Mouse (Mus musculus): ENCODE results near the gene Rhebl1. TPM values are rescaled to one million over a fixed set of nuclear protein-coding genes. Genes with fewer than 3 reads are reported as not detected.
"Not testable (repeated sequence)": the region's sequence is repeated elsewhere in the genome, so short reads cannot be mapped to it uniquely, and the experiment has no call there.

Gene Rhebl1
- polyA plus RNA-seq, 1 experiment from 2014 or later = 22.2 TPM

DNA sequence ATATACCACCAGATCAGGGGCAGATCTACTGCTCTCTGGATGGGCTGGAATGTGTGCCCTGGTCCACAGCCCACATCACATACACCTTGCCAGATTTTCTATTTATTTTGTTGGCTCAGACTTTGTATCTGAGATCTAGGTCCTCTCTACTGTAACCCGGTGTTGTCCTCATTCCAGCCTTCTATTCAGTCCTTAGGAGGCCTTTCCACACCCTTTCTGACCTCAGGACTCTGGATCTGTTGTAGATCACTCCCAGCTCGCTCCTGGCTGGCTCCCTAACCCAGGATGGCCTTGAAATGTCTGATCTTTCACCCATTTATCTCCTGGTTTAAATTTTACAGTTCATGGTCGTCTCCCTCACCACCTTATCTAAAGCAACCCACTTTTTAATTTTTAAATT, 30.3 kb upstream of the Rhebl1 start:
- DNase-seq (ENCODE audit: extremely low spot score, low spot score) = no peak
- Histone ChIP-seq H3K36me3 (replicated peaks) (peaks cover 6% of the 10 kb centered on the region), H3K4me3 (no peak overlapping the region), H3K27me3 (ENCODE audit: poor library complexity, severe bottlenecking) (no peaks in the 10 kb centered on the region), H3K4me1 (peaks cover 14% of the 10 kb centered on the region), H3K9me3 (no peaks in the 10 kb centered on the region), H3K27ac (no peak overlapping the region)
- WGBS = 85% methylated on average over 3 of the region's 3 CpGs

DNA sequence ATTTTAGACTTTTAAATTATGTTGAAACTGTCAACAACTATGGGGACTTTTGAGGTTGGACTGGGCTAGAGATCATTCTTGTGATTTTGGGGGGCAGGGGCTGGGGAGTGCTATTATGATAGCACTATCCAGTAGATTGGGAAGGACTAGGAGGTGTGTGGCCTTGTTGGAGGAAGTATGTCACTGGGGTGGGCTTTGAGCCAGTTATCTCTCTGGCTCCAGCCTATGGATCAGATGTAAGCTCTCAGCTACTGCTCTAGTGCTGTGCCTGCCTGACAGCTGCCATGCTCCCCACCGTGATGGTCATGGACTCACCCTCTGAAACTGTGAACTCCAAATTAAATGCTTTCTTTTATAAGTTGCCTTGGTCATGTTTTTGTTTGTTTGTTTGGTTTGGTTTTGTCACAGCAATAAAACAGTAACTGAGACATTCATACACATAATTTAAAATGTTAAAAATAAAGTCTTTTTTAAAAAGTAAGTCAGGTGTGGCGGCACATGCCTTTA, 28.7 kb upstream of the Rhebl1 start:
- Histone ChIP-seq H3K27ac (no peak overlapping the region), H3K4me1 (peaks cover 6% of the 10 kb centered on the region), H3K27me3 (ENCODE audit: poor library complexity, severe bottlenecking) (no peaks in the 10 kb centered on the region), H3K9me3 (no peaks in the 10 kb centered on the region), H3K4me3 (no peak overlapping the region), H3K36me3 (replicated peaks) (peaks cover 6% of the 10 kb centered on the region)
- DNase-seq (ENCODE audit: extremely low spot score, low spot score) = no peak
- WGBS = 87% methylated on average over 2 of the region's 2 CpGs

DNA sequence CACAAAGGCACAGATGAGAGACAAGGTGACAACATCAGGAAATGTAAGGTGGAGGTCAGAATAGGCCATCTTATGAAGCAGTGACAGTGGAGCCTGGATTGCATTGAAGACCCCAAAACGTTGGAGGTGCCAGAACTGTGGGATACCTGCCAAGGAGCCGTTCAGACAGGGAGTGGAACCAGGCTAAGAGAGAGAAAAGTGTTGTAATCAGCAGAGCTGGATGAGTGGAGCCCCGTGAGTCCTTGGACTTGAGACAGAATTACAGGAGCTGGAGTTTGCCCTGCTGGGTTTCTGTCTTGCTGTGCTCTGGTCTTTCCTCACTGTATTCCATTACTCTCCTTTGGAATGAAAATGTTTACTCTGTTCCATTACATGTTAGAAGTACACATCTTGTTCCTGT, 28.2 kb upstream of the Rhebl1 start:
- Histone ChIP-seq H3K27me3 (ENCODE audit: poor library complexity, severe bottlenecking) (no peaks in the 10 kb centered on the region), H3K4me1 (peaks cover 6% of the 10 kb centered on the region), H3K9me3 (no peaks in the 10 kb centered on the region), H3K4me3 (no peak overlapping the region), H3K27ac (no peak overlapping the region), H3K36me3 (replicated peaks) (peaks cover 6% of the 10 kb centered on the region)
- WGBS = 78% methylated on average over 3 of the region's 3 CpGs
- no peak for DNase-seq (ENCODE audit: extremely low spot score, low spot score)

DNA sequence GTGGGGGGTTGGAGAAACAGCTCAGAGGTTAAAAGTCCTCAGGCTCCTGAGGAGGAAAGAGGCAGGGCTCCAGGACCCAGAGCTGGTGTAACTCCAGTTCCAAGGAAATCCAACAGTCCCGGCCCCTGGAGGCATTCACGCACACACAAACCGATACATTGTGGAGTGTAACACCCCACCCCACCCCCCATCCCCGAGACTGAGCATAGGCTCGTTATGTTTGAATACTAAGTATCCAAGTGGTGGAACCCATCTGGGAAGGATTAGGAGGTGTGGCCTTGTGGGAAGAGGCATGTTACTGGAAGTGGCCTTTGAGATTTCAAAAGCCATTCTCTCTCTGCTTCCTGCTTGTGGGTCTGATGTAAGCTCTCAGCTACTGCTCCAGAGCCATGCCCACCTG, 27.2 kb upstream of the Rhebl1 start:
- 82% methylated on average over 5 of the region's 5 CpGs for WGBS
- DNase-seq (ENCODE audit: extremely low spot score, low spot score) = no peak
- no peak overlapping the region for H3K27ac ChIP-seq
- no peak overlapping the region for H3K4me3 ChIP-seq
- H3K9me3 ChIP-seq = no peaks in the 10 kb centered on the region
- peaks cover 6% of the 10 kb centered on the region for H3K36me3 ChIP-seq (replicated peaks)
- H3K4me1 ChIP-seq = peaks cover 14% of the 10 kb centered on the region
- H3K27me3 ChIP-seq (ENCODE audit: poor library complexity, severe bottlenecking) = no peaks in the 10 kb centered on the region

DNA sequence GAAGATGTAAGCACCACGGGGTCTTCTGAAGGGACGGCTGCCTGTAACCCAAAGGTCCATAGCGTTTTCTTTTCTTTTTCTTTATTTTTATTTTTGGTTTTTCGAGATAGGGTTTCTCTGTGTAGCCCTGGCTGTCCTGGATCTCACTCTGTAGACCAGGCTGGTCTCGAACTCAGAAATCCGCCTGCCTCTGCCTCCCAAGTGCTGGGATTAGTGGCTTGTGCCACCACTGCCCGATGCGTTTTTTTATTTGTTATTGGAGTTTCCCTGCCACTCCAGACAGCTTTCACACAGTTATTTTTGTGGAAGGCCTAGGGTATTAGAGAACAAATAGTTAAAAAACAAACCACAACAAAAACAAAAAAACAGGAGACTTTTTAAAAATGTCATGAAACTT, 24.2 kb upstream of the Rhebl1 start:
- WGBS = 34% methylated on average over 8 of the region's 8 CpGs
- peak overlapping the region; percentile 95 for H3K27ac ChIP-seq
- peak overlapping the region; percentile 95 for H3K4me3 ChIP-seq
- DNase-seq (ENCODE audit: extremely low spot score, low spot score); H3K9me3 ChIP-seq; H3K27me3 ChIP-seq (ENCODE audit: poor library complexity, severe bottlenecking): not testable (repeated sequence)
- H3K36me3 ChIP-seq (replicated peaks) = peaks cover 21% of the 10 kb centered on the region
- H3K4me1 ChIP-seq = peaks cover 28% of the 10 kb centered on the region

DNA sequence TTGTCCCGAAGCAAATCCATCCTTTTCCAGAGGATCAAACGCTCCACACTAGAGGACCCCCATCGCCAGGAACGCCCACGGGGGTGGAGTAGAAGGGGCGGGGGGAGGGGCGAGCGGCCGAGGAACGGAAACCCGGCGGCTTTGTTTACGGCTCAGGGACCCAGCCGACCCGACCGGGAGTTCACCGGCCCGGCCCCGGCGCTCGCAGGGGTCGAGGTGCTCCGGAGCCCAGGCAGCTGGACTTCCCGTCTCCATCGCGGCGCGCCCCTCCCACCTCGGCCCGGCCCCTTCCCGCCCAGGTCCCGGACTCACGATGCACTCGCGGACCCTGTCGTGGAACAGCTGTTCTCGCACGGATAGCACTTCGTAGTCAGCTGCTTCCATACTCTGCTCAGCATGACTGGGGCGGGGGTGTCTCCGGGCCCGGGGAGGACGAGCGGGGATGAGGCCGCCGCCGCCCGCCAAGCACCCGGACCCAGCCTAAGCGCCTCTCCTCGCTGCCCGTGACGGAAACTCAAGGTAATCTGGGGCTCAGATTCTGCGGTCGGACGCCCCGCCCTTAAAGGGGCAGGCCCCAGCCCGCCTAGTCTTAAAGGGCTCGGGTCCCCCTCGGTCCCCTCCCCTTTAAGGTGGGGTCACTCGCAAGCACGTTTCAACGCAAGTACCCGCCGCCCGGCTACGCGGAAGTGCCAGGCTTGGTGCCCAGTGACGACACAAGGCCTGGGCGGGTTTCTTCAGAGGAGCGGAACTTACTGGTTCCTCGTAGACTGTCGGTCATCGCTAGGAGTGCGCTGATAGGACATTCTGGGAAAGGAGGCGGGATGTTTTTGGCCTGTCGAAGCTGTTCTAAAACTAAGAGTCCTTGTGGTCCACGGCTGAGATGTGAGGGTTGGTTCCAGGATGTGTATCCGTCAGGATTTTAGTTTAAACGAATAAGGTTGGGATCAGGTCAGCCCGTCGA, 23.5 kb upstream of the Rhebl1 start, which contains the start of gene Lmbr1l:
Gene Lmbr1l, minus strand, starts transcription at position 694 of the 961 bp plus-strand sequence.
- H3K4me3 ChIP-seq = peak within 1 kb of the TSS; percentile 95
- DNase-seq (ENCODE audit: extremely low spot score, low spot score) = peak; percentile 99
- peaks cover 28% of the 10 kb centered on the region for H3K4me1 ChIP-seq
- H3K36me3 ChIP-seq (replicated peaks) = peaks cover 28% of the 10 kb centered on the region
- under 1% methylated on average over 81 of the region's 82 CpGs for WGBS
- H3K27me3 ChIP-seq (ENCODE audit: poor library complexity, severe bottlenecking) = no peaks in the 10 kb centered on the region
- no peaks in the 10 kb centered on the region for H3K9me3 ChIP-seq
- peak within 1 kb of the TSS; percentile 95 for H3K27ac ChIP-seq

DNA sequence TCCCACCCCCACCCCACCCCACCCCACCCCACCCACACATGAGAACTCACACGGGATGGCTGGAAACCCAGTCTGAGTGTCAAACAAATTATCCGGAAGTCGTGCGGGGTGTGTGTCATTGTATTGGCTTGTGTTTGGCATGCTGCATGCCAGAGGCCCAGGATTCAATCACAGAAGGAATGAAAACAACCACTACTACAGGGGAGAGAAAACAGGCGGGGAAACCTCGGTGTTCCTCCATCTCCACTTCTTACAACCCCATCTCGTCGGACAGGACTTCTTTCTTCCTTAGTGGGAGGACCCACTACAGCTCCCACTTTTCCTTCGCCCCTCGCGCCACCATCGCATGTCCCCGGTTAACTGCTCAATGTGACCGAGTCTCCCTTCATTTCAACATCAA, 22.8 kb upstream of the Rhebl1 start:
- Histone ChIP-seq H3K27ac (peak overlapping the region; percentile 95), H3K27me3 (ENCODE audit: poor library complexity, severe bottlenecking) (no peaks in the 10 kb centered on the region), H3K4me3 (peak overlapping the region; percentile 95), H3K36me3 (replicated peaks) (peaks cover 35% of the 10 kb centered on the region), H3K4me1 (peaks cover 28% of the 10 kb centered on the region), H3K9me3 (no peaks in the 10 kb centered on the region)
- WGBS = under 1% methylated on average over 14 of the region's 14 CpGs
- no peak for DNase-seq (ENCODE audit: extremely low spot score, low spot score)

DNA sequence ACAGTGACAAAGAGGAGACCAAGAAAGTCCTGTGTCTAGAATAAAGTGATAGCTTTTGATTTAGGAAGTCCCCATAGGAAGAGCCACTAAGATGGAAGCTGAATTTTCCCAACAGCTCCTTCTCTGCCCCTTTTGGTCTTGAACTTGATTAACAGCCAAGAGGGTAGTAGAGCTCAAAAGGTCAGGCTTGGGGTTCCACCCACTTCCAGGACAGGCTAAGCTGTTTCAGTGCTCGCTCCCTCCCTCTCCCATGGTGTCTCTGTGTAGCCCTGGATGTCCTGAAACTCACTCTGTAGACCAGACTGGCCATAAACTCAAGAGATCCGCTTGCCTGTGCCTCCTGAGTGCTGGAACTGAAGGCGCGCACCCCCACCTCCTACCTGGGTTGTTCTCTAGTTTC, 21.7 kb upstream of the Rhebl1 start:
- Histone ChIP-seq H3K4me1 (peaks cover 28% of the 10 kb centered on the region), H3K27me3 (ENCODE audit: poor library complexity, severe bottlenecking) (no peaks in the 10 kb centered on the region), H3K27ac (peak overlapping the region; percentile 30; the same call in 1 of the 2 replicates), H3K4me3 (peak overlapping the region; percentile 95), H3K9me3 (no peaks in the 10 kb centered on the region), H3K36me3 (replicated peaks) (peaks cover 46% of the 10 kb centered on the region)
- no peak for DNase-seq (ENCODE audit: extremely low spot score, low spot score)
- WGBS = 95% methylated on average over 4 of the region's 4 CpGs

DNA sequence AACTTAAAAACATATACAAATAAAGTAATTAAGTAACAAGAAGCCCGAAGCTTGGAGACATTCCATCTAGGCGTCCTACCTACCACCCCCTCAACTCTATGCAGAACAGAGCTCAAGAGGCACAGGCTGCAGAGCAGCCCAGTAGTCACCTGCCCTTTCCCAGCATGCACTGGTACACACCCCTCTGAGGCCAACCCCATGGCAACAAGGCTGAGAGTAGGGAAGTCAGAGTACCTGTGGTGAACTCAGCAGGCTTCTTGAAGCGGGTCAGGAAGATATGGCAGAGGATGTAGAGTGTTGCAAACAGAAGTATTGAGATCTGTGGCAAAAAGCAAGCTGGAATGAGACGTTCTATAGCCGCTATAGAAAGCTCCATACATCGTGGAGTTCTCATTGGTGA, 20.6 kb upstream of the Rhebl1 start:
- Histone ChIP-seq H3K36me3 (replicated peaks) (peaks cover 57% of the 10 kb centered on the region), H3K27me3 (ENCODE audit: poor library complexity, severe bottlenecking) (no peaks in the 10 kb centered on the region)

DNA sequence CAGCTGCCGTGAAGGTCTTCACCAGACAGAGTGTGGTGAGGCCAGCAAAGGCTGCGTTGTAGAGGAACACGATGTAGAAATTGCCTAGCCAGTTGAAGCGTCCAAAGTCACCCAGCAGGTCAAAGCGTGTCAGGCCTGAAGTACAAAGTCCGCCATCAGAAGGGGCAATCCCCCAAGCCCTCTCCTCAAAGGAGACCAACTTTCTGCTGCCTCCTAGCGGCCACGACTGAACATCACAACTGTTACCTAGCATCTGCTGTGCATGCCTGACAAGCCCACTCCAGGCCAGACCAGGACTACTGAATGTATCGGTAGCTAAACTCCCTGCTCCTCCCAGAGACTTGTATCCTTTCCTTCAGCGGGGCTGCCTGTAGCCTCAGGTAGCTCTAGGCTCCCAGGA, 10.4 kb upstream of the Rhebl1 start:
- H3K4me1 ChIP-seq = peaks cover 8% of the 10 kb centered on the region; the same call in 1 of the 2 replicates
- H3K4me3 ChIP-seq = no peak overlapping the region
- H3K27me3 ChIP-seq (ENCODE audit: poor library complexity, severe bottlenecking) = peaks cover 12% of the 10 kb centered on the region
- peak overlapping the region; percentile 12; the same call in 1 of the 2 replicates for H3K27ac ChIP-seq
- DNase-seq (ENCODE audit: extremely low spot score, low spot score) = peak; percentile 66
- no peaks in the 10 kb centered on the region for H3K9me3 ChIP-seq
- WGBS = 28% methylated on average over 10 of the region's 10 CpGs
- peaks cover 65% of the 10 kb centered on the region for H3K36me3 ChIP-seq (replicated peaks)

More for the DNA sequence above, 20.6 kb upstream of the Rhebl1 start:
- no peaks in the 10 kb centered on the region for H3K9me3 ChIP-seq
- no peak overlapping the region for H3K27ac ChIP-seq
- WGBS = 90% methylated on average over 6 of the region's 6 CpGs
- no peak overlapping the region for H3K4me3 ChIP-seq
- DNase-seq (ENCODE audit: extremely low spot score, low spot score) = no peak
- peaks cover 32% of the 10 kb centered on the region for H3K4me1 ChIP-seq

DNA sequence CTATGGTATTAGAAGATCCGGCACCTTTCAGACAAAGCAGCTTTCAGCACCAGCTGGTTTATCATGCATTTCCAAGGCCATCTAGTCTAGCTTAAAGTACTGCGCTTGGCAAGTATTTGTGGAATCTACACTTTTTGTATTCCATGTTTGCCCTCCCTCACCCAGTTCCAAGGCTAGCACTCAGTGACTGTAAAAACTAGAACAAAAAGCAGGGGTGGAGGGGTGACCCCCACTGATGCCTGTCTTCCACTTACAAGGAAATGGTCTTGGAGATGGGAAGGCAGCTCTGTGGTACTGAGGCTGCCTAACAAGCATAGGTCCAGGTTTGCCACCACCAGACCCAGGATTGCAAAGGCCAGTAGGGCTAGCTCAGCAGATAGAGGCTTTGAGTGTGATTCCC, 8.3 kb upstream of the Rhebl1 start:
- H3K4me3 ChIP-seq = no peak overlapping the region

DNA sequence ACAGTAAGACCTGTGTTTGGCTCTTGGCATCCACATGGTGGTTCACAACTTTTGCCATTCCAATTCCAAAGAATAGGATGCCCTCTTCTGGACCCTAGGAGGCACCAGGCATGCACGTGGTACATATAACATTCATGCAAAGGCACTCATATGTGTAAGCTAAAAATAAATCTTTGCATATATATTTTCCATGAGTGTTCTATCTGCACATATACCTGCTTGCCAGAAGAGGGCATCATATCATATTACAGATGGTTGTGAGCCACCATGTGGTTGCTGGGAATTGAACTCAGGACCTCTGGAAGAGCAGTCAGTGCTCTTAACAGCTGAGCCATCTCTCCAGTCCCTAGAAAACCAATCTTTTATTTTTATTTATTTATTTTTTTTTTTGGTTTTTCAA, 7.2 kb upstream of the Rhebl1 start:
- no peak overlapping the region for H3K27ac ChIP-seq
- peaks cover 44% of the 10 kb centered on the region for H3K27me3 ChIP-seq (ENCODE audit: poor library complexity, severe bottlenecking)
- no peak overlapping the region for H3K4me3 ChIP-seq
- WGBS = 64% methylated on average over 1 of the region's 1 CpGs
- no peak for DNase-seq (ENCODE audit: extremely low spot score, low spot score)
- H3K36me3 ChIP-seq (replicated peaks) = peaks cover 34% of the 10 kb centered on the region
- peaks cover 27% of the 10 kb centered on the region for H3K4me1 ChIP-seq
- H3K9me3 ChIP-seq = no peaks in the 10 kb centered on the region

More for the DNA sequence above, 8.3 kb upstream of the Rhebl1 start:
- no peak overlapping the region for H3K27ac ChIP-seq
- no peaks in the 10 kb centered on the region for H3K9me3 ChIP-seq
- peaks cover 20% of the 10 kb centered on the region for H3K4me1 ChIP-seq
- DNase-seq (ENCODE audit: extremely low spot score, low spot score) = no peak
- 96% methylated on average over 2 of the region's 2 CpGs for WGBS
- peaks cover 44% of the 10 kb centered on the region for H3K36me3 ChIP-seq (replicated peaks)
- peaks cover 33% of the 10 kb centered on the region for H3K27me3 ChIP-seq (ENCODE audit: poor library complexity, severe bottlenecking)
